13 mouse cellular contexts compared by ENCODE assay signal in genomic region chr11:101199555-101199954, GRCm38 (mm10). TPM values are rescaled to one million over a fixed set of nuclear protein-coding genes. Genes with fewer than 3 reads are reported as not detected.
"Had no signal": no experiment of that assay in that cellular context is flagged by ENCODE, and none has a peak within 500 bp of the region (broad histone marks: within the 10 kb centered on the region; RNA-seq: fewer than 3 reads in every experiment).

No protein-coding gene starts in this region.

- H3K4me2 ChIP-seq: limb, embryonic 12.5 days; midbrain, embryonic 12.5 days; neural tube, embryonic 15.5 days had no signal

- H3K9ac ChIP-seq: limb, embryonic 12.5 days; midbrain, embryonic 12.5 days; neural tube, embryonic 15.5 days had no signal

- H3K27ac ChIP-seq: kidney, postnatal 0 days; limb, embryonic 12.5 days; midbrain, embryonic 12.5 days; neural tube, embryonic 15.5 days had no signal

- H3K9me3 ChIP-seq: limb, embryonic 12.5 days; midbrain, embryonic 12.5 days; neural tube, embryonic 15.5 days had no signal

- H3K27me3 ChIP-seq: limb, embryonic 12.5 days; midbrain, embryonic 12.5 days; neural tube, embryonic 15.5 days had no signal

- H3K4me1 ChIP-seq: limb, embryonic 12.5 days; neural tube, embryonic 15.5 days had no signal

- H3K4me3 ChIP-seq: limb, embryonic 12.5 days; midbrain, embryonic 12.5 days; myocyte; neural tube, embryonic 15.5 days had no signal

- DNase-seq: kidney, adult 11 months; kidney, adult 9 months; kidney, postnatal 36 days; layer of hippocampus, adult 9-11 months; right cerebral cortex, adult 18-20 months; right cerebral cortex, postnatal 25 days; thymus, postnatal 36 days had no signal

RNA-seq across cellular contexts. Expression of gene Ccr10, which starts 24.3 kb away (rescaled TPM):
- total RNA-seq: liver, adult 2 months had no signal
- polyA plus RNA-seq: limb, embryonic 12.5 days had no signal

RNA-seq across cellular contexts. Expression of gene Tubg2, which starts 43.8 kb away (rescaled TPM):
- total RNA-seq: liver, adult 2 months had no signal
